Mouse (Mus musculus) stomach, embryonic 14.5 days (tissue): ENCODE measurements around the gene Kif16b. TPM values are rescaled to one million over a fixed set of nuclear protein-coding genes. Genes with fewer than 3 reads are reported as not detected.

Source experiments
- ATAC-seq: fragments of 200-750 bp; cut with Nextera tagmentation; 2 replicates; pipeline ENCODE4 v1.8.0; 2017; ENCODE audit warnings: low read depth, moderate TSS enrichment; ENCODE audit not compliant: insufficient number of reproducible peaks, insufficient read depth, low FRiP score
- H3K27ac ChIP-seq: fragments of 300-500 bp; sonication (generic); 2 replicates; pipeline ENCODE4 v1.5.1; 2014; ENCODE audit warnings: mild to moderate bottlenecking, low read length, moderate library complexity, mixed read lengths
- H3K27me3 ChIP-seq: fragments of 300-500 bp; sonication (generic); 2 replicates; pipeline ENCODE4 v1.6.1; 2014; ENCODE audit warnings: low read length, control low read depth, mixed read lengths; ENCODE audit not compliant: control insufficient read depth, insufficient read depth
- H3K36me3 ChIP-seq: fragments of 300-500 bp; sonication (generic); 2 replicates; pipeline ENCODE4 v1.6.1; 2014; ENCODE audit warnings: mild to moderate bottlenecking, control low read depth, low read length, moderate library complexity, mixed read lengths; ENCODE audit not compliant: control insufficient read depth, insufficient read depth
- H3K4me1 ChIP-seq: fragments of 300-500 bp; sonication (generic); 2 replicates; pipeline ENCODE4 v1.6.1; 2014; ENCODE audit warnings: low read length, control low read depth, mixed read lengths; ENCODE audit not compliant: control insufficient read depth, insufficient read depth
- H3K4me2 ChIP-seq: fragments of 300-500 bp; sonication (generic); replicated peaks from 2 replicates; pipeline ENCODE4 v1.6.1; 2014; ENCODE audit warnings: low read depth, low read length, control low read depth
- H3K4me3 ChIP-seq: fragments of 300-500 bp; sonication (generic); 2 replicates; pipeline ENCODE4 v1.5.1; 2014; ENCODE audit warnings: low read depth, low read length, control low read depth
- H3K9ac ChIP-seq: fragments of 300-500 bp; sonication (generic); replicated peaks from 2 replicates; pipeline ENCODE4 v1.6.1; 2014; ENCODE audit warnings: low read depth, mild to moderate bottlenecking, control low read depth, low read length, moderate library complexity, mixed read lengths
- H3K9me3 ChIP-seq: fragments of 300-500 bp; sonication (generic); 2 replicates; pipeline ENCODE4 v1.6.1; 2016; ENCODE audit warnings: low read depth, low read length, control low read depth; ENCODE audit not compliant: control insufficient read depth
- WGBS: fragments of 180-500 bp; shearing (Covaris S2); extraction: QIAGEN DNeasy Blood & Tissue Kit; methylation state at CpG from one replicate; pipeline ENCODE4 v1.1.7; 2014; 5-methylcytosine and 5-hydroxymethylcytosine counted together
- polyA plus RNA-seq: library from polyadenylated mRNA; unstranded; fragments of >200 nt; fragmentation: Nextera tagmentation; extraction: Ambion mirVana; gene quantifications from 2 replicates; pipeline ENCODE4 v1.2.1, GENCODE M21; 2014

Gene Kif16b
- polyA plus RNA-seq, result 12.9 and 13.5 TPM in 2 replicates

GRCm38 (mm10) chr2:142900862-142901805 is at the start of gene Kif16b:
Gene Kif16b (minus strand): TSS chr2:142901531.
- Histone ChIP-seq H3K9ac (peak within 1 kb of the TSS; percentile 73), H3K27ac (peak within 1 kb of the TSS; percentile 66; the same call in 1 of the 2 replicates)
- WGBS, result under 1% methylated on average over 64 of the region's 64 CpGs

GRCm38 (mm10) chr2:142940899-142941642 is 39.7 kb upstream of the Kif16b start:
- no peak for ATAC-seq
- H3K36me3 ChIP-seq, result no peaks in the 10 kb centered on the region
- no peaks in the 10 kb centered on the region for H3K27me3 ChIP-seq
- no peaks in the 10 kb centered on the region for H3K4me1 ChIP-seq
- H3K9ac ChIP-seq, result no peak overlapping the region
- H3K4me3 ChIP-seq, result no peak overlapping the region
- H3K9me3 ChIP-seq, result no peaks in the 10 kb centered on the region
- 35% methylated on average over 6 of the region's 6 CpGs for WGBS
- no peak overlapping the region for H3K27ac ChIP-seq
- H3K4me2 ChIP-seq, result no peak overlapping the region

More at GRCm38 (mm10) chr2:142900862-142901805, at the start of gene Kif16b:
- Histone ChIP-seq H3K4me2 (peak within 1 kb of the TSS; percentile 58), H3K36me3 (no peaks in the 10 kb centered on the region), H3K4me3 (peak within 1 kb of the TSS; percentile 80), H3K9me3 (no peaks in the 10 kb centered on the region), H3K27me3 (no peaks in the 10 kb centered on the region), H3K4me1 (no peaks in the 10 kb centered on the region)
- peak; percentile 94 for ATAC-seq

- no peaks in the 10 kb centered on the region for H3K36me3 ChIP-seq
- H3K27ac ChIP-seq, result no peak overlapping the region
- H3K4me1 ChIP-seq, result no peaks in the 10 kb centered on the region
- ATAC-seq, result no peak
- no peaks in the 10 kb centered on the region for H3K9me3 ChIP-seq
- no peaks in the 10 kb centered on the region for H3K27me3 ChIP-seq
- H3K9ac ChIP-seq, result no peak overlapping the region
- no peak overlapping the region for H3K4me2 ChIP-seq
- no peak overlapping the region for H3K4me3 ChIP-seq
- 82% methylated on average over 4 of the region's 4 CpGs for WGBS
Observed at GRCm38 (mm10) chr2:142930445-142930844, 29.1 kb upstream of the Kif16b start.

- no peak overlapping the region for H3K27ac ChIP-seq
- no peaks in the 10 kb centered on the region for H3K4me1 ChIP-seq
- no peak for ATAC-seq
- H3K27me3 ChIP-seq, result no peaks in the 10 kb centered on the region
- H3K9me3 ChIP-seq, result no peaks in the 10 kb centered on the region
- 76% methylated on average over 10 of the region's 10 CpGs for WGBS
- H3K4me2 ChIP-seq, result no peak overlapping the region
- no peak overlapping the region for H3K9ac ChIP-seq
- no peaks in the 10 kb centered on the region for H3K36me3 ChIP-seq
- no peak overlapping the region for H3K4me3 ChIP-seq
Observed at GRCm38 (mm10) chr2:142929226-142930112, 28.1 kb upstream of the Kif16b start.

- Histone ChIP-seq H3K9me3 (no peaks in the 10 kb centered on the region), H3K4me1 (no peaks in the 10 kb centered on the region), H3K9ac (no peak overlapping the region), H3K4me2 (no peak overlapping the region), H3K27me3 (no peaks in the 10 kb centered on the region), H3K27ac (no peak overlapping the region), H3K4me3 (no peak overlapping the region), H3K36me3 (no peaks in the 10 kb centered on the region)
- ATAC-seq, result no peak
- WGBS, result 85% methylated on average over 3 of the region's 3 CpGs
Observed at GRCm38 (mm10) chr2:142910808-142911388, 9.6 kb upstream of the Kif16b start.

GRCm38 (mm10) chr2:142909213-142909612 is 7.9 kb upstream of the Kif16b start:
- no peak for ATAC-seq
- 67% methylated on average over 3 of the region's 3 CpGs for WGBS

GRCm38 (mm10) chr2:142907056-142907455 is 5.7 kb upstream of the Kif16b start:
- 87% methylated on average over 4 of the region's 4 CpGs for WGBS
- no peak for ATAC-seq

More at GRCm38 (mm10) chr2:142909213-142909612, 7.9 kb upstream of the Kif16b start:
- no peak overlapping the region for H3K4me3 ChIP-seq
- no peaks in the 10 kb centered on the region for H3K36me3 ChIP-seq
- no peaks in the 10 kb centered on the region for H3K4me1 ChIP-seq
- H3K27ac ChIP-seq, result no peak overlapping the region
- no peak overlapping the region for H3K9ac ChIP-seq
- no peak overlapping the region for H3K4me2 ChIP-seq
- no peaks in the 10 kb centered on the region for H3K9me3 ChIP-seq
- no peaks in the 10 kb centered on the region for H3K27me3 ChIP-seq

More at GRCm38 (mm10) chr2:142907056-142907455, 5.7 kb upstream of the Kif16b start:
- Histone ChIP-seq H3K9me3 (no peaks in the 10 kb centered on the region), H3K4me3 (no peak overlapping the region), H3K36me3 (no peaks in the 10 kb centered on the region), H3K27me3 (no peaks in the 10 kb centered on the region), H3K4me2 (no peak overlapping the region), H3K27ac (no peak overlapping the region), H3K9ac (no peak overlapping the region), H3K4me1 (no peaks in the 10 kb centered on the region)
